Mouse (Mus musculus) hindbrain, embryonic 15.5 days (tissue): Measurements from ENCODE around the gene 2610028H24Rik. TPM values are rescaled to one million over a fixed set of nuclear protein-coding genes. Genes with fewer than 3 reads are reported as not detected.
A peak's percentile ranks its signal among the peaks of the same experiment; 100 is the strongest.

Experiments
- ATAC-seq: fragments of 200-750 bp; cut with Nextera tagmentation; 2 replicates; pipeline ENCODE4 v1.8.0; 2017; ENCODE audit warnings: low read depth, moderate number of reproducible peaks, moderate TSS enrichment; ENCODE audit not compliant: low FRiP score
- H3K27ac ChIP-seq: fragments of 300-500 bp; sonication (generic); replicated peaks from 2 replicates; pipeline ENCODE4 v1.5.1; 2015; ENCODE audit warnings: mild to moderate bottlenecking, inconsistent platforms
- H3K27me3 ChIP-seq: fragments of 300-500 bp; sonication (generic); 2 replicates; pipeline ENCODE4 v1.6.1; 2015; ENCODE audit warnings: control low read depth, inconsistent platforms
- H3K36me3 ChIP-seq: fragments of 300-500 bp; sonication (generic); 2 replicates; pipeline ENCODE4 v1.6.1; 2015; ENCODE audit warnings: control low read depth, inconsistent platforms
- H3K4me1 ChIP-seq: fragments of 300-500 bp; sonication (generic); replicated peaks from 2 replicates; pipeline ENCODE4 v1.6.1; 2015; ENCODE audit warnings: control low read depth, inconsistent platforms
- H3K4me2 ChIP-seq: fragments of 300-500 bp; sonication (generic); 2 replicates; pipeline ENCODE4 v1.6.1; 2015; ENCODE audit warnings: moderate library complexity, mild to moderate bottlenecking, inconsistent platforms
- H3K4me3 ChIP-seq: fragments of 300-500 bp; sonication (generic); 2 replicates; pipeline ENCODE4 v1.5.1; 2015; ENCODE audit warnings: mild to moderate bottlenecking, inconsistent platforms
- H3K9ac ChIP-seq: fragments of 300-500 bp; sonication (generic); 2 replicates; pipeline ENCODE4 v1.6.1; 2015; ENCODE audit warnings: inconsistent platforms
- H3K9me3 ChIP-seq: fragments of 300-500 bp; sonication (generic); 2 replicates; pipeline ENCODE4 v1.6.1; 2016; ENCODE audit warnings: control low read depth, inconsistent platforms
- WGBS: fragments of 180-500 bp; shearing (Covaris S2); methylation state at CpG from one replicate; pipeline ENCODE4 v1.1.7; 2015; 5-methylcytosine and 5-hydroxymethylcytosine counted together
- polyA plus RNA-seq: library from polyadenylated mRNA; unstranded; fragments of >200 nt; fragmentation: Nextera tagmentation; extraction: Ambion mirVana; gene quantifications from 2 replicates; pipeline ENCODE4 v1.2.1, GENCODE M21; 2015

Gene 2610028H24Rik
- polyA plus RNA-seq: not detected in 2 replicates

DNA sequence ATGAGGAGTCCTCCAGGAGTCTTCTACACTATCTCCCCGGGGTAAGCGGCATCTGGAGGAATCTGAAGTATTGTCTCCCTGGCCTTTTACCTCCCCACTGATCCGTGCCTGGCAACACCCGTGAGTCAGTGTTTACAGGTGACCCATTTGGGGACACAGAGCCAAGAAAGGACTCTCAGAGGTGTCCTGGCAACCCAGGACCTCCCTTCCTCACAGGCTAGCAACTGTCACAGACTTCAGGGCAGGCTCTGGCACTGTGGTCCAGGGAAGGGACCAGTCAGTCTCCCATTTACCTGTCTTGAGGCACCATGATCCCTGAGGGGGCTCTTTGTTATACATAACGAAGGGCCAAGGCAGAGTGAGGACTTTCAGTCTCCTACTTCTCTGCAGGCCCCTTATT lies at the start of gene 2610028H24Rik:
TSS of gene 2610028H24Rik (plus strand) at position 231 of the 400 bp plus-strand sequence.
- H3K4me2 ChIP-seq: no peak within 1 kb of the TSS
- H3K4me1 ChIP-seq: no peaks in the 10 kb centered on the region
- ATAC-seq: no peak
- H3K9ac ChIP-seq: no peak within 1 kb of the TSS
- WGBS: 70% methylated on average over 5 of the region's 5 CpGs
- H3K27ac ChIP-seq: no peak within 1 kb of the TSS
- no peaks in the 10 kb centered on the region for H3K36me3 ChIP-seq
- H3K9me3 ChIP-seq: no peaks in the 10 kb centered on the region
- H3K27me3 ChIP-seq: no peaks in the 10 kb centered on the region
- no peak within 1 kb of the TSS for H3K4me3 ChIP-seq

DNA sequence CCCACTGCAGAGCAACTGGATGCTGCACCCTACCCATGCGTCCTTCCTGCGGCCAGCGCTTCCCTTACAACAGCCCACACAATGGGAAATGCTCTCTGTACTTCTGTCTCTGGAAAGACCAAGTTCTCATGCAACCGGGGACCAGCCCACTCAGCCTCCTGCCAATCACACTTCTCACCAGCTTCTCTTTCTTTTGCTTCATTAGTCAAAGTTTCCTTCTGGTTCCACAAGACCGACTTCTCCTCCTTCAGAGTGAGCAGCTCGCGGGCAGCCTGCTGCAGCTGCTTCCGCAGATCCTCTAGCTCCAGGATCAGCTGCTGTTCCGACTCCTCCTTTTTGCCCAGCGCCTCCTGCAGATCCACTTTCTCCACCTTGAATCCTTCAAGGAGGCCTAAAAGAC lies 40.4 kb upstream of the 2610028H24Rik start:
- H3K4me1 ChIP-seq: no peaks in the 10 kb centered on the region
- H3K9ac ChIP-seq: no peak overlapping the region
- H3K27me3 ChIP-seq: no peaks in the 10 kb centered on the region
- 87% methylated on average over 10 of the region's 10 CpGs for WGBS
- H3K36me3 ChIP-seq: peaks cover 44% of the 10 kb centered on the region
- H3K27ac ChIP-seq: no peak overlapping the region
- no peak overlapping the region for H3K4me3 ChIP-seq
- ATAC-seq: no peak
- H3K9me3 ChIP-seq: no peaks in the 10 kb centered on the region
- H3K4me2 ChIP-seq: no peak overlapping the region

DNA sequence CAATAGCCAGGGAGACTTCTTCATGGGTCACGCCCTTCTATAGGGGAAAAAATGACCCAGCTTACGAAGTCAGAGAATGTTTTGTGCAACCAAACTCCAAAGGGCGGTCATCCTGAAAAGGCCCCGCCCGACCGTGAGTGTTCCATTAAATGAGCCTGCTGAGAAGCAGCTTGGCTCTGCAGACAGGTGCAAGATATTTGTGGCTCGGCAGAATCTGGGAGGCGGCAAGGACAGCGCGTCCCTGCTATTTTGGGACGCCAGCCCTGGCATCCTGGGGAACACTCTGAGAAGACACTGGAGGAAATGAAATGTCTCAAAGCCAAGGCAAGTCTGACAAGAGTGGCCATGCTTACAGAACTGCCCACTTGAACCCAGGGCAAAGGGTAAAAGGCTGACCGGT lies 32.1 kb upstream of the 2610028H24Rik start:
- Histone ChIP-seq H3K4me1 (no peaks in the 10 kb centered on the region), H3K27me3 (no peaks in the 10 kb centered on the region), H3K4me2 (no peak overlapping the region), H3K4me3 (no peak overlapping the region), H3K36me3 (peaks cover 59% of the 10 kb centered on the region), H3K9me3 (no peaks in the 10 kb centered on the region), H3K27ac (no peak overlapping the region), H3K9ac (no peak overlapping the region)
- WGBS: 85% methylated on average over 12 of the region's 12 CpGs
- no peak for ATAC-seq

DNA sequence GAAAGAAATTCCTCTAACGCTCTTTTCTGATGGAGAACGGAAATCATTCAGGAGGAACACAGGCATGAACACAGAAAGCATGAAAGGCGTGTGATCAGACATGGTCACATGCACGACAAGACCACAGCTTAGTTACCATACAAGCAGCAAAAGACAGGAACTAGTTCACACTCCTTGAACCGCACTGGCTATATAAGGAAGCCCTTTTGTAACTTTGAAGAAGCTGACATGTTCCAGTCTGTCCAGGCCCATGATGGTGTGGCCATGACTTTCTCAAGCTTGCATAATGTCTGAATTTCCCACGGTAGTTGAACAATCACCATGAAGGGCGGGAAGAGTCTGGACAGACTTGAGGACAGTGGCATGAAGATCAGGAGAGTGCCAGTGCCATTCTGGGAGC lies 23.2 kb upstream of the 2610028H24Rik start:
- Histone ChIP-seq H3K9me3 (no peaks in the 10 kb centered on the region), H3K4me2 (no peak overlapping the region), H3K27me3 (no peaks in the 10 kb centered on the region), H3K4me3 (no peak overlapping the region), H3K27ac (no peak overlapping the region), H3K36me3 (peaks cover 71% of the 10 kb centered on the region), H3K4me1 (no peaks in the 10 kb centered on the region), H3K9ac (no peak overlapping the region)
- WGBS: 93% methylated on average over 7 of the region's 7 CpGs
- ATAC-seq: no peak

DNA sequence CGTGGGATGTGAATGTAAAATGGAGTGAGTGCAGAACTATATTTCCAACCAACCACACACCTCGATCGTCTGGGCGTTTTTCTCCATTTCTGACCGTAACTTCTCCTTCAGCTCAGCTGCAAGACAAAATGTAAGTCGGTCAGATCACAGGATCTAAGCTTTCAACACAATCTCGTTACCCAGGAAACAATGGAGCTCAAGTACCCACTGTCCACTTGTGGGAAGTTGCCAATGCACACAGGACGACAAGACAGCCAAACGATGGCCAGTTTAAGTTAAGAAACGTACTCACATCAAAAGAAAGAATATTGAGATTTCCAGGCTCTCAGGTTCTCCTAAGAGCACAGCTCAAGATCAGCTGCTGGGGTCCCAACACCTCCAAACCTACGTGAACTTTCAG lies 15.0 kb upstream of the 2610028H24Rik start:
- ATAC-seq: no peak
- Histone ChIP-seq H3K27ac (no peak overlapping the region), H3K36me3 (peaks cover 80% of the 10 kb centered on the region), H3K27me3 (no peaks in the 10 kb centered on the region), H3K9me3 (no peaks in the 10 kb centered on the region), H3K4me3 (no peak overlapping the region), H3K4me2 (no peak overlapping the region), H3K9ac (no peak overlapping the region), H3K4me1 (no peaks in the 10 kb centered on the region)
- WGBS: 94% methylated on average over 11 of the region's 11 CpGs

DNA sequence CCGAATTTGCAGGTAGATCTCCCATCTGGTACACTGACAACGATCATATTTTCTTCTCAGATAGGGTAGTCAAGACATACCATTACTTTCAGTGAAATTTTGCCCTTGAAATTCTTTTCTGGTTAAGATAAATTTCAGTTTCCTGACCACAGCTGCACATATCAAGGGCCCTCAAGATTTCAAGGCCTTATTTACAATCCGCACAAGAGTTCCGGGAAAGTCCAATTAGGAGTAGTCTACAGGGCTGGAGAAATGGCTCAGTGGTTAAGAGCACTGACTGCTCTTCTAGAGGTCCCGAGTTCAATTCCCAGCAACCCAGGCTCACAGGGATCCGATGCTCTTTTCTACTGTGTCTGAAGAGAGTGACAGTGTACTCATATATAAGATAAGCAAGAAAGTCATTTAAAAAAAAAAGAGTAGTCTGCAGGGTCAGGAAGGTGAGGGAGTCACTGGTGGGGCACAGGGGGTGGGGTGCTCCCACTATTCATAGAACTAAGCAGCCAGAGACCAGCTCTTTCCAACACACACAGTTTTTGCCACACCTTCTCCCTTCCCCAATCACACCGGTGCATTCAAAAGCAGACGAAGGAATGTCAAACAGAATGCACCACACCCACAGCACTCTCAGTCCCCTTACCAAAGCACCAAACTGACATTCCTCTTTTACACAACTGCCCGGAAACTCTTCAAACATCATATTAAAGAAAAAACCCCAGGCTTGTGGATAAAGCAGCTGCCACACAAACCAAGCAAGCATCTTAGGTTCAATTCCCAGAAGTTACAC lies 9.6 kb upstream of the 2610028H24Rik start:
- ATAC-seq: no peak
- H3K4me2 ChIP-seq: no peak overlapping the region
- H3K9ac ChIP-seq: no peak overlapping the region
- H3K9me3 ChIP-seq: no peaks in the 10 kb centered on the region
- peaks cover 18% of the 10 kb centered on the region for H3K4me1 ChIP-seq
- peaks cover 43% of the 10 kb centered on the region for H3K36me3 ChIP-seq
- H3K4me3 ChIP-seq: no peak overlapping the region
- H3K27me3 ChIP-seq: no peaks in the 10 kb centered on the region
- no peak overlapping the region for H3K27ac ChIP-seq
- 93% methylated on average over 9 of the region's 9 CpGs for WGBS

DNA sequence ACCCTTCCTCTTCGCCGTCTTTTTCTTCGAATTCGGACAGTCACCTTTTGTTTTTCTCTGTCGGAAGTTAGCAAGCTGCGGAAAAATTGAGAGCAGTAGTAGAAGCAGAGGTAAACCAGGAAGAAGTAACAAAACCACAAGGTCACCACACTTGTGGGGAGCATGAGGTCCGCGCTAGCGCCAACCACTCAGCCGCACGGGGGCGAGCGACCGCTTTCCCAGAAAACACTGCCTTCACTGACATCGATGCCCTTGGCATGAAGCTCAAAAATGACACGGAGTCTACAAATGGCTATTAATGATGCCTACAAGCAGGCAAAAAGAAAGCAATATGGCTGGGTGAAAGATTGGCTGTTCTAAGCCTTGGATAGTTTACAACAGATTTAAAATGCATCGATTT lies 8.6 kb upstream of the 2610028H24Rik start, which contains the start of gene AC141477.1:
TSS of gene AC141477.1 (minus strand) at position 164 of the 400 bp plus-strand sequence.
- Histone ChIP-seq H3K4me1 (peaks cover 18% of the 10 kb centered on the region), H3K4me3 (no peak within 1 kb of the TSS; the same call in 1 of the 2 replicates), H3K27me3 (no peaks in the 10 kb centered on the region), H3K4me2 (peak within 1 kb of the TSS; percentile 85; the same call in 1 of the 2 replicates), H3K9me3 (no peaks in the 10 kb centered on the region), H3K9ac (no peak within 1 kb of the TSS), H3K36me3 (peaks cover 34% of the 10 kb centered on the region), H3K27ac (no peak within 1 kb of the TSS)
- WGBS: 94% methylated on average over 17 of the region's 17 CpGs
- ATAC-seq: no peak

DNA sequence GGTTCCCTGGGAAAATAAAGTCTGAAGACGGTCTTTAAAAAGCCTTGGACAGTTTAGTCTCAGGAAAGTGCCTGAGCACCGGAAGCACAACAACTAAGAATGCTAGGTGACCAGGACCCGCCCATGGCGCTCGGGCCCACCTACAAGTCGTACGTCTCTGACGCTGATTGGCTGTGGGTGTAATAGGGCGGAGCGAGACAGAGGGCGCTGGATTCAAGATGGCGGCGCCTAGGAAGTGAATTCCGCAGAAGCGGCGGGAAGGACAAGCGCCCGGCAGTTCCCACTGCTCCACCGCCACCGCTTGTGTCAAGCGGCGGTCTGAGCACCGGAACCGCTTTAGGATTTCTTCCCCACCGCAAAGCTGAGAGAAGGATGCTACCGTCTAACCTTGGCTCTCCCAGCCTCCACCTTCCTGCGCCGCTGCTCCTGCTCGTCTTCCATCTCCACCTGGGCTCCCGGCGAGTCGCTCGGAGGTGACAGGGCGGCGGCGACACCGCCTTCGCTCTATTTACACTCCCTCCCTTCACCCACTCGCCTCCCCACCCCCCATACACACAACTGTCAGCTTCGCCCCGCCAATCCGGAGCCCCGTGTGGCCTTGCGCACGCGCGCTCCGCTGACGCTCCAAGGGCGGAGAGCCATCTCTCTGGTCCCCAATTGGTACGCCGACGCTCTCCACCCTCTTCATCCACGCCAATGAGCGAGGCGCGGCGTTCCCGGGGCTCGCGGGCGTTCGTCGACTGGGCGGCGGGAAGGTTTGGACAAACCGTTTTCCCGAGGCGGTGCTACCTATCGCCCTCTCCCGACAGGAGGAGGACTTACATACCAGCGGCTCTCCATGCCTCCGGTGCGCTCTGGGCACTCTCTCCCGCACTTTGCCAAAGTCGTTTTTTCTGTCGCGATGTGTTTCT lies 6.4 kb upstream of the 2610028H24Rik start, which contains the start of gene Pcnt:
TSS of gene Pcnt (minus strand) at position 609 of the 911 bp plus-strand sequence.
- peaks cover 18% of the 10 kb centered on the region for H3K4me1 ChIP-seq
- peak within 1 kb of the TSS; percentile 75 for H3K4me3 ChIP-seq
- WGBS: under 1% methylated on average over 74 of the region's 78 CpGs
- no peaks in the 10 kb centered on the region for H3K9me3 ChIP-seq
- peak within 1 kb of the TSS; percentile 89 for H3K27ac ChIP-seq
- peaks cover 15% of the 10 kb centered on the region; the same call in 1 of the 2 replicates for H3K36me3 ChIP-seq
- H3K9ac ChIP-seq: peak within 1 kb of the TSS; percentile 55
- peak within 1 kb of the TSS; percentile 85 for H3K4me2 ChIP-seq
- H3K27me3 ChIP-seq: no peaks in the 10 kb centered on the region
- peak; percentile 99 for ATAC-seq

DNA sequence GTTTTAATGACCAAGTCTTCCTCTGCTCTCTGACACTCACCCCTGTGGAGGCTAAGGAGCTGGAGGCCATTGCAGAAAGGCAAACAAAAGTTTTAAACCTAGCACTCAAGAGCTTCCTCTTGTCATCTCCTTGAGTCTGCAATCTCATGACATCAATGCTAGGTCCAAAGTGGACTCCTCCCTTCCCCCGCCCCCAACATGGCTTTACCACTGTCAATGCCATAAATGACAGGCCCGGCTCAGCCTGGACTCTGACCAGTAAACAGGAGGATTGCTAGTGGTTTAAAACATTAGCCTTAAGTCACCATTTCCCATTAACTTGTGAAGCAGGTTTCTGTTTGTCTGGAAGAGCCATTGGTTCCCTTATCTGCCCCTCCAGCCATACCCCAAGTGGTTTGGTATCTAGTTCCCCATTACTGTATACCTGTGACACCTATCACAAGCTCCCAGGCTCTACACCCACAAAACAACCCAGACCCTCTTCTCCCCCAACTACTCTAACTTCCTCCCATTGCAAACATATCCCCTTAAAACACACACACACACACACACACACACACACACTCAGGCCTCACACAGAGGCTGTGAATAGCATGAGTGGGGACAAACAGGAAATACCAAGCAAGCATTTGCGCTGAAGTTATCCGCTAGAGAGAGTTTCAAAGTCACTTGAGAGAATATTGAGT lies 2.7 kb upstream of the 2610028H24Rik start:
- H3K4me3 ChIP-seq: no peak overlapping the region
- no peak overlapping the region for H3K9ac ChIP-seq
- no peaks in the 10 kb centered on the region for H3K36me3 ChIP-seq
- H3K4me2 ChIP-seq: no peak overlapping the region
- H3K9me3 ChIP-seq: no peaks in the 10 kb centered on the region
- ATAC-seq: no peak
- 85% methylated on average over 4 of the region's 4 CpGs for WGBS
- peaks cover 17% of the 10 kb centered on the region for H3K4me1 ChIP-seq
- no peaks in the 10 kb centered on the region for H3K27me3 ChIP-seq
- no peak overlapping the region for H3K27ac ChIP-seq

DNA sequence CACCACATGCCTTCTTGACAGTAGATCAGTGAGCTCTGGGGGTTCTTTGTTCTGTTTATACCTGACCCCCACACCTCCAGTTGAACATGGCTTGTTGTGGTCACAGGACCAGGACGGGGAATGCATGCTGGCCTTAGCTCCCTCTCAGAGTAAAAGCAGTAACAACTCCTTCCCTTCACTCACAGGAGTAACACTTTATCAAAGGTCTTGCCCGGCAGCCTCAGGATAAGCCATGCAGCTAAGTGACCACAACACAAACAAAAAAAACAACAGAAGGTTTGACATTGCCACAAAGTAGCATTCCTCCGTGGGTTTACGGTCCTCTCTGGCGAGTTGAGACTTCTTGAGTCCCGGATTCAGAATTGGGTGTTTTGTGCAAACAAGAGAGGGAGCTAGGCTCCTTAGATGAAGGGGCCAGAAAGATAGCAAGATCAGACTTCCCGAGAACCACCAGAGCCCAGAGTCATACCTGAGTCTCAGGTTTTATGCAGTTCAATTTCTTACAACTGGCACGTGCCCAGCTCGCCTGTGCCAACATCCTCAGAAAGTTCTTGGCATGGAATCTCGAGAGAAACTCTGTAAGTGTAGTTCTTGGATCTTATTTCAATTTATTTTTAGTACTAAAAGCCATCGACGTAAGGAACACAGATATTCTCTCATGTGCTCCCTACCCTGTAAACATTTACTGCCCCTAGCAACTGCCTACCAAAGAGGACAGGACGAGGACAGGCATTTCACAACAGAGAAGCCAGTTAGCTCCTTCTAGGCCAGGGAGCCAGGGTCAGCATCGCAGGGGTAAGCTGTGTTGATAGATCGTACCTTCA lies 1.3 kb upstream of the 2610028H24Rik start:
- H3K4me2 ChIP-seq: no peak overlapping the region
- WGBS: 87% methylated on average over 15 of the region's 15 CpGs
- no peak for ATAC-seq
- H3K27ac ChIP-seq: no peak overlapping the region
- no peak overlapping the region for H3K9ac ChIP-seq
- H3K9me3 ChIP-seq: no peaks in the 10 kb centered on the region
- peaks cover 9% of the 10 kb centered on the region for H3K4me1 ChIP-seq
- H3K4me3 ChIP-seq: no peak overlapping the region
- H3K36me3 ChIP-seq: no peaks in the 10 kb centered on the region
- no peaks in the 10 kb centered on the region for H3K27me3 ChIP-seq

DNA sequence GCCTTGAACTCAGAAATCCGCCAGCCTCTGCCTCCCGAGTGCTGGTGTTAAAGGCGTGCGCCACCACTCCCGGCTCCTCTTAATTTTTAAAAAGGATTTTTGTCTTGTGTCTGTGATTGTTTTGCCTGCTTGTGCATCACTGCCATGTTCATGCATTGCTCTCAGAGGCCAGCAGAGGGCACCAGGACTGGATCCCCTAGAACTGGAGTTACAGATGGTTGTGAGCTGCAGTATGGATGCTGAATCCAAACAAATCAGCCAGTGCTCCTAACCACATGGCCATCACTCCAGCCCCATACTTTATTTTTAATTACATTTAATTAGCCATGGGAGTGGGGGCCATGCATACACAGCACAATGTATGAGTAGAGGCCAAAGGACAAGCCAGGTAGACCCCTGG lies 6.4 kb downstream of the 2610028H24Rik start:
- 63% methylated on average over 5 of the region's 5 CpGs for WGBS
- Histone ChIP-seq H3K27ac (no peak overlapping the region), H3K36me3 (no peaks in the 10 kb centered on the region), H3K27me3 (no peaks in the 10 kb centered on the region), H3K4me2 (no peak overlapping the region), H3K9ac (no peak overlapping the region), H3K4me3 (no peak overlapping the region), H3K9me3 (no peaks in the 10 kb centered on the region), H3K4me1 (no peaks in the 10 kb centered on the region)
- no peak for ATAC-seq
